Mouse (Mus musculus): ENCODE measurements at regions not wholly inside any gene's neighbourhood (a gene's known extent, or its start where the extent isn't known, plus 50 kb on each side); places are given as distances from the start of the nearest gene placed in this dataset.

GRCm38 (mm10) chr1:82132536-82132935, 100.4 kb upstream of the Gm9747 start:
- Histone ChIP-seq H3K27me3 (ENCODE audit: control insufficient read depth, insufficient read depth, low read length) (no peaks in the 10 kb centered on the region), H3K27ac (ENCODE audit: low read depth) (no peak overlapping the region), H3K4me3 (ENCODE audit: low read depth, low read length) (no peak overlapping the region), H3K9me3 (replicated peaks; ENCODE audit: control insufficient read depth, low read length) (no peaks in the 10 kb centered on the region), H3K4me2 (ENCODE audit: low read depth, low read length) (no peak overlapping the region), H3K36me3 (replicated peaks; ENCODE audit: control insufficient read depth, insufficient read depth, low read length) (no peaks in the 10 kb centered on the region), H3K4me1 (ENCODE audit: control insufficient read depth, insufficient read depth) (0 out of 2 replicates have a peak, but pooled peaks cover 7% of the 10 kb centered on the region), H3K9ac (replicated peaks; ENCODE audit: low read depth, low read length) (no peak overlapping the region)
- DNase-seq (ENCODE audit: low spot score) (no peak), ATAC-seq (ENCODE audit: insufficient read depth, low read depth) (no peak)
- 85% methylated on average over 6 of the region's 6 CpGs for WGBS
- TF ChIP-seq CTCF (IDR thresholded peaks at IDR 0.05; ENCODE audit: low read depth) (no peak), EP300 (IDR thresholded peaks at IDR 0.05; ENCODE audit: low read depth) (no peak)

GRCm38 (mm10) chr1:82134938-82135337, 98.0 kb upstream of the Gm9747 start:
- WGBS: 48% methylated on average over 2 of the region's 2 CpGs
- Histone ChIP-seq H3K27ac (ENCODE audit: low read depth) (no peak overlapping the region), H3K27me3 (ENCODE audit: control insufficient read depth, insufficient read depth, low read length) (no peaks in the 10 kb centered on the region), H3K9ac (replicated peaks; ENCODE audit: low read depth, low read length) (no peak overlapping the region), H3K4me2 (ENCODE audit: low read depth, low read length) (no peak overlapping the region), H3K4me3 (ENCODE audit: low read depth, low read length) (no peak overlapping the region), H3K36me3 (replicated peaks; ENCODE audit: control insufficient read depth, insufficient read depth, low read length) (no peaks in the 10 kb centered on the region), H3K9me3 (replicated peaks; ENCODE audit: control insufficient read depth, low read length) (no peaks in the 10 kb centered on the region), H3K4me1 (ENCODE audit: control insufficient read depth, insufficient read depth) (0 out of 2 replicates have a peak, but pooled peaks cover 7% of the 10 kb centered on the region)
- DNase-seq (ENCODE audit: low spot score): no peak
- TF ChIP-seq EP300 (IDR thresholded peaks at IDR 0.05; ENCODE audit: low read depth): no peak
- TF ChIP-seq CTCF (IDR thresholded peaks at IDR 0.05; ENCODE audit: low read depth): no peak
- 0 out of 2 replicates have a peak, but pooled peaks have one; percentile 24 for ATAC-seq (ENCODE audit: insufficient read depth, low read depth)

DNA sequence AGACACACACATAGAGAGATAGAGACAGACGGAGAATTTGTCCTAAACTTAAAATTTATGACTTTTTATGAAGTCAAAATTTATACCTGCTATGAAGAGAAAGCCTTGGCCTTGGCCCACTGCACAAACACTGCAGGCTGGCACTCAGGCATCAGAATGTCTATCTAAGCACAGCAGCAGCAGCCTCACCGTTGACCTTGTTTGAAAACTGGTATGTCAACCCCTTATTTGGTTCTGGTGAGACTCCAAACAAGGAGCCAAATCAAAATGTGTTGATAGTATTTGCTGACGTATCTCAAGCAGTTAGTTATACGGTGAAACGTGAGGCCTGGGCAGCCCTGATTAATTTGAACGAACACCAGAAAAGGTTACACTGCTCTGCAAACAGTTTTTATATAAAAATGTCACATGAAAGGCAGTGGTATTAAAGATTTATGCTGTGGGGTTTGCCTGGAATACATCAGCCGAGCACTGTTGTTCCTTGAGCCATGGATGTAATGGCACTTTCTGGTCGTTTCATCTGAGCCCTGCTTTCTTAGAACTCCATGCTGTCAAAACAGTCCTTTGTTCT, 97.1 kb upstream of the Gm9747 start:
- DNase-seq (ENCODE audit: low spot score) (peak; percentile 52), ATAC-seq (ENCODE audit: insufficient read depth, low read depth) (peak; percentile 72; the same call in 1 of the 2 replicates)
- no peaks in the 10 kb centered on the region for H3K36me3 ChIP-seq (replicated peaks; ENCODE audit: control insufficient read depth, insufficient read depth, low read length)
- no peaks in the 10 kb centered on the region for H3K9me3 ChIP-seq (replicated peaks; ENCODE audit: control insufficient read depth, low read length)
- TF ChIP-seq EP300 (IDR thresholded peaks at IDR 0.05; ENCODE audit: low read depth) (no peak), CTCF (IDR thresholded peaks at IDR 0.05; ENCODE audit: low read depth) (no peak)
- 41% methylated on average over 8 of the region's 8 CpGs for WGBS
- H3K27me3 ChIP-seq (ENCODE audit: control insufficient read depth, insufficient read depth, low read length): no peaks in the 10 kb centered on the region
- H3K27ac ChIP-seq (ENCODE audit: low read depth): peak overlapping the region; percentile 30; the same call in 1 of the 2 replicates
- 0 out of 2 replicates have a peak, but pooled peaks cover 7% of the 10 kb centered on the region for H3K4me1 ChIP-seq (ENCODE audit: control insufficient read depth, insufficient read depth)
- H3K4me2 ChIP-seq (ENCODE audit: low read depth, low read length): no peak overlapping the region
- H3K9ac ChIP-seq (replicated peaks; ENCODE audit: low read depth, low read length): no peak overlapping the region
- no peak overlapping the region for H3K4me3 ChIP-seq (ENCODE audit: low read depth, low read length)

DNA sequence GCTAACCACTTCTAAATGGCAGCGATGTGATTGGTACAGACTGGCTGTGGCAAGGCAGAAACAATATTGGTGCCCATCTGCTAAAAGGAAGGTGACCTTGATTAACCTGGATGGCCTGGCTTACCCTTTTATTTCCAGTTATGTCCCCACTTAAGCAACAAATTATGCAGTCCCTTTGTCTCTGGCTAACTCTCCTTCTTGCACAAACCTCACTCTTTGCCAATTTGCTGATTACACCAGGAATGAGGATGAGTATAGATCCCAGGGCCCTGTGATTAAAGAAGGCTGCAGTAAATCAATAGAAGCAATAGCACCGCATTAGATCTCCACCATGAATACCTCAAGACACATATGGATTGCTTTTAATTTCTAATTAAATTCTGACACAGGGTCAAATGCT, 87.7 kb upstream of the Gm9747 start:
- H3K4me3 ChIP-seq (ENCODE audit: low read depth, low read length): no peak overlapping the region
- no peak overlapping the region for H3K27ac ChIP-seq (ENCODE audit: low read depth)
- no peak overlapping the region for H3K9ac ChIP-seq (replicated peaks; ENCODE audit: low read depth, low read length)
- no peaks in the 10 kb centered on the region for H3K36me3 ChIP-seq (replicated peaks; ENCODE audit: control insufficient read depth, insufficient read depth, low read length)
- H3K4me1 ChIP-seq (ENCODE audit: control insufficient read depth, insufficient read depth): no peaks in the 10 kb centered on the region
- no peaks in the 10 kb centered on the region for H3K9me3 ChIP-seq (replicated peaks; ENCODE audit: control insufficient read depth, low read length)
- TF ChIP-seq CTCF (IDR thresholded peaks at IDR 0.05; ENCODE audit: low read depth) (no peak), EP300 (IDR thresholded peaks at IDR 0.05; ENCODE audit: low read depth) (no peak)
- 92% methylated on average over 2 of the region's 2 CpGs for WGBS
- DNase-seq (ENCODE audit: low spot score) (no peak), ATAC-seq (ENCODE audit: insufficient read depth, low read depth) (no peak)
- no peak overlapping the region for H3K4me2 ChIP-seq (ENCODE audit: low read depth, low read length)
- H3K27me3 ChIP-seq (ENCODE audit: control insufficient read depth, insufficient read depth, low read length): no peaks in the 10 kb centered on the region; the same call in 1 of the 2 replicates

GRCm38 (mm10) chr1:82150219-82151128, 82.4 kb upstream of the Gm9747 start:
- no peaks in the 10 kb centered on the region for H3K36me3 ChIP-seq (replicated peaks; ENCODE audit: control insufficient read depth, insufficient read depth, low read length)
- WGBS: 48% methylated on average over 13 of the region's 13 CpGs
- H3K27ac ChIP-seq (ENCODE audit: low read depth): no peak overlapping the region
- DNase-seq (ENCODE audit: low spot score) (peak; percentile 66), ATAC-seq (ENCODE audit: insufficient read depth, low read depth) (peak; percentile 84)
- no peaks in the 10 kb centered on the region for H3K4me1 ChIP-seq (ENCODE audit: control insufficient read depth, insufficient read depth)
- no peak overlapping the region for H3K4me3 ChIP-seq (ENCODE audit: low read depth, low read length)
- H3K9me3 ChIP-seq (replicated peaks; ENCODE audit: control insufficient read depth, low read length): no peaks in the 10 kb centered on the region
- no peak overlapping the region for H3K4me2 ChIP-seq (ENCODE audit: low read depth, low read length)
- no peak overlapping the region for H3K9ac ChIP-seq (replicated peaks; ENCODE audit: low read depth, low read length)
- TF ChIP-seq EP300 (IDR thresholded peaks at IDR 0.05; ENCODE audit: low read depth) (no peak), CTCF (IDR thresholded peaks at IDR 0.05; ENCODE audit: low read depth) (no peak)
- no peaks in the 10 kb centered on the region; the same call in 1 of the 2 replicates for H3K27me3 ChIP-seq (ENCODE audit: control insufficient read depth, insufficient read depth, low read length)
